Mouse (Mus musculus) MEL (cell line): Measurements from ENCODE around the gene Olfr776. TPM values are rescaled to one million over a fixed set of nuclear protein-coding genes. Genes with fewer than 3 reads are reported as not detected.

Experiments used
- DNase-seq: peaks from one replicate; pipeline ENCODE4 v3.0.0; 2011; ENCODE audit warnings: low read depth, low spot score
- H3K27ac ChIP-seq: 2 replicates; pipeline ENCODE4 v1.5.1; 2012; ENCODE audit warnings: low read depth, mild to moderate bottlenecking, control low read depth, low read length, moderate library complexity; ENCODE audit not compliant: control insufficient read depth
- H3K27me3 ChIP-seq, 2 experiments: fragments of 150-350 bp in 1 of 2; sonication (generic) in 1 of 2; 2 replicates each; pipeline ENCODE4 v1.6.1; 2012; ENCODE audit warnings: low read length in 2 of 2, mild to moderate bottlenecking in 2 of 2, improper control_type of control experiment in 1 of 2, moderate library complexity in 1 of 2; ENCODE audit not compliant: insufficient read depth in 2 of 2, control insufficient read depth in 1 of 2
- H3K36me3 ChIP-seq, 2 experiments: 2 replicates each; pipeline ENCODE4 v1.6.1; 2012 to 2014; ENCODE audit warnings: low read length in 2 of 2, improper control_type of control experiment in 1 of 2, inconsistent platforms in 1 of 2, mild to moderate bottlenecking in 1 of 2; ENCODE audit not compliant: insufficient read depth in 2 of 2, control insufficient read depth in 1 of 2
- H3K4me1 ChIP-seq, 2 experiments: fragments of 150-350 bp in 1 of 2; sonication (generic) in 1 of 2; 2 replicates each; pipeline ENCODE4 v1.6.1; 2012; ENCODE audit warnings: low read length in 2 of 2, improper control_type of control experiment in 1 of 2, mild to moderate bottlenecking in 1 of 2; ENCODE audit not compliant: insufficient read depth in 2 of 2, control insufficient read depth in 1 of 2
- H3K4me3 ChIP-seq, 2 experiments: fragments of 150-350 bp in 1 of 2; sonication (generic) in 1 of 2; 2 replicates each; pipeline ENCODE4 v1.5.1; 2012; ENCODE audit warnings: low read depth in 2 of 2, low read length in 2 of 2, mild to moderate bottlenecking in 2 of 2, moderate library complexity in 2 of 2, control low read depth in 1 of 2, improper control_type of control experiment in 1 of 2; ENCODE audit not compliant: control insufficient read depth in 1 of 2, insufficient read depth in 1 of 2
- H3K79me2 ChIP-seq: 2 replicates; pipeline ENCODE4 v1.6.1; 2012; ENCODE audit warnings: mild to moderate bottlenecking, low read length, moderate library complexity; ENCODE audit not compliant: control insufficient read depth, poor library complexity, insufficient read depth
- H3K9ac ChIP-seq: 2 replicates; pipeline ENCODE4 v1.6.1; 2012; ENCODE audit warnings: low read depth, mild to moderate bottlenecking, control low read depth, low read length, moderate library complexity; ENCODE audit not compliant: control insufficient read depth, poor library complexity, severe bottlenecking
- H3K9me3 ChIP-seq: fragments of 150-350 bp; sonication (generic); replicated peaks from 2 replicates; pipeline ENCODE4 v1.6.1; 2012; ENCODE audit warnings: mild to moderate bottlenecking, low read length, improper control_type of control experiment, moderate library complexity; ENCODE audit not compliant: insufficient read depth
- BHLHE40 ChIP-seq: IDR thresholded peaks from 2 replicates; pipeline ENCODE4 v1.6.1; 2012; ENCODE audit warnings: low read depth, mild to moderate bottlenecking, inconsistent platforms, low read length, improper control_type of control experiment, borderline replicate concordance
- CHD2 ChIP-seq: IDR thresholded peaks from 2 replicates; pipeline ENCODE4 v1.6.1; 2011; ENCODE audit warnings: low read length, improper control_type of control experiment
- CTCF ChIP-seq, 3 experiments: IDR thresholded peaks in 2 of 3; conservative IDR thresholded peaks in 1 of 3; 2 replicates each; pipeline ENCODE4 v1.5.1; 2011 to 2012; ENCODE audit warnings: low read length in 3 of 3, low read depth in 2 of 3, mild to moderate bottlenecking in 2 of 3, improper control_type of control experiment in 1 of 3, inconsistent platforms in 1 of 3, mixed read lengths in 1 of 3, moderate library complexity in 1 of 3; ENCODE audit not compliant: control insufficient read depth in 1 of 3, insufficient read depth in 1 of 3, poor library complexity in 1 of 3, severe bottlenecking in 1 of 3
- E2F4 ChIP-seq: IDR thresholded peaks from 2 replicates; pipeline ENCODE4 v1.6.1; 2011; ENCODE audit warnings: low read depth, low read length, improper control_type of control experiment, borderline replicate concordance
- ELF1 ChIP-seq: IDR thresholded peaks from 2 replicates; pipeline ENCODE4 v1.6.1; 2014; ENCODE audit warnings: low read depth, mild to moderate bottlenecking, inconsistent platforms, low read length, improper control_type of control experiment, moderate library complexity
- HCFC1 ChIP-seq: IDR thresholded peaks from 2 replicates; pipeline ENCODE4 v1.6.1; 2012; ENCODE audit warnings: low read depth, mild to moderate bottlenecking, inconsistent platforms, low read length, improper control_type of control experiment, moderate library complexity
- JUND ChIP-seq: IDR thresholded peaks from 2 replicates; pipeline ENCODE4 v1.6.1; 2011; ENCODE audit warnings: low read depth, mild to moderate bottlenecking, improper control_type of control experiment, low read length
- MEF2A ChIP-seq: IDR thresholded peaks from 2 replicates; pipeline ENCODE4 v1.6.1; 2014; ENCODE audit warnings: low read depth, mild to moderate bottlenecking, inconsistent platforms, low read length, improper control_type of control experiment; ENCODE audit not compliant: poor library complexity, insufficient replicate concordance, severe bottlenecking; ENCODE audit errors: extremely low read depth
- MXI1 ChIP-seq: IDR thresholded peaks from 2 replicates; pipeline ENCODE4 v1.6.1; 2011; ENCODE audit warnings: mild to moderate bottlenecking, low read depth, low read length, improper control_type of control experiment
- MYB ChIP-seq: IDR thresholded peaks from 2 replicates; pipeline ENCODE4 v1.6.1; 2011; ENCODE audit warnings: mild to moderate bottlenecking, low read depth, low read length, improper control_type of control experiment
- MYC ChIP-seq: IDR thresholded peaks from 2 replicates; pipeline ENCODE4 v1.6.1; 2011; ENCODE audit warnings: low read depth, mild to moderate bottlenecking, low read length, improper control_type of control experiment, moderate library complexity
- NELFE ChIP-seq: IDR thresholded peaks from 2 replicates; pipeline ENCODE4 v1.6.1; 2011; ENCODE audit warnings: low read depth, low read length, improper control_type of control experiment
- POLR2AphosphoS2 ChIP-seq: IDR thresholded peaks from 2 replicates; pipeline ENCODE4 v1.6.1; 2011; ENCODE audit warnings: low read length, improper control_type of control experiment
- POLR2AphosphoS5 ChIP-seq: IDR thresholded peaks from 2 replicates; pipeline ENCODE4 v1.6.1; 2012; ENCODE audit warnings: low read depth, borderline replicate concordance, mild to moderate bottlenecking, inconsistent platforms, low read length, moderate library complexity, mixed read lengths
- RAD21 ChIP-seq: IDR thresholded peaks from 2 replicates; pipeline ENCODE4 v1.6.1; 2011; ENCODE audit warnings: mild to moderate bottlenecking, low read depth, low read length, improper control_type of control experiment
- RCOR1 ChIP-seq: IDR thresholded peaks from 2 replicates; pipeline ENCODE4 v1.6.1; 2012; ENCODE audit warnings: low read depth, mild to moderate bottlenecking, inconsistent platforms, low read length, improper control_type of control experiment
- SIN3A ChIP-seq: IDR thresholded peaks from 2 replicates; pipeline ENCODE4 v1.6.1; 2012; ENCODE audit warnings: low read length, improper control_type of control experiment, inconsistent platforms
- SMC3 ChIP-seq: IDR thresholded peaks from 2 replicates; pipeline ENCODE4 v1.6.1; 2011; ENCODE audit warnings: low read depth, low read length, improper control_type of control experiment
- TAL1 ChIP-seq: IDR thresholded peaks from 2 replicates; pipeline ENCODE4 v1.6.1; 2012; ENCODE audit warnings: mild to moderate bottlenecking, inconsistent platforms, low read length, moderate library complexity, mixed read lengths
- TBP ChIP-seq: IDR thresholded peaks from 2 replicates; pipeline ENCODE4 v1.8.0; 2011; ENCODE audit warnings: low read depth, low read length, improper control_type of control experiment
- TCF12 ChIP-seq: IDR thresholded peaks from 2 replicates; pipeline ENCODE4 v1.6.1; 2014; ENCODE audit warnings: low read depth, mild to moderate bottlenecking, inconsistent platforms, low read length, improper control_type of control experiment, moderate library complexity
- USF2 ChIP-seq, 2 experiments: IDR thresholded peaks; 2 replicates each; pipeline ENCODE4 v1.6.1; 2011 to 2012; ENCODE audit warnings: improper control_type of control experiment in 2 of 2, low read length in 2 of 2, borderline replicate concordance in 1 of 2, inconsistent platforms in 1 of 2, low read depth in 1 of 2, mild to moderate bottlenecking in 1 of 2; ENCODE audit not compliant: insufficient read depth in 1 of 2
- ZNF384 ChIP-seq: IDR thresholded peaks from 2 replicates; pipeline ENCODE4 v1.6.1; 2012; ENCODE audit warnings: low read depth, mild to moderate bottlenecking, inconsistent platforms, low read length, improper control_type of control experiment
- polyA plus RNA-seq, 2 experiments: library from polyadenylated mRNA; stranded (reverse) in 1 of 2; unstranded in 1 of 2; fragments of >175 nt in 1 of 2; fragments of >200 nt in 1 of 2; gene quantifications; 2 replicates each; pipeline versions ENCODE4 v1.2.1 to v1.2.4; 2012; ENCODE audit warnings: low replicate concordance in 2 of 2, low read depth in 1 of 2; ENCODE audit not compliant: insufficient read length in 2 of 2, insufficient read depth in 1 of 2, missing spikeins in 1 of 2
- total RNA-seq: library from RNA; depleted of rRNA; stranded (reverse); fragments of 300-350 nt; gene quantifications from 2 replicates; pipeline ENCODE4 v1.2.3, GENCODE M21; 2012; rRNA removed

Olfr776 gene
- total RNA-seq (not detected in 2 replicates), polyA plus RNA-seq (not detected)

- no peaks in the 10 kb centered on the region for H3K27me3 ChIP-seq
- H3K36me3 ChIP-seq: no peaks in the 10 kb centered on the region
- no peak within 1 kb of the TSS for H3K4me3 ChIP-seq
- no peak within 1 kb of the TSS for H3K9ac ChIP-seq
- no peak within 1 kb of the TSS for H3K27ac ChIP-seq
- H3K4me1 ChIP-seq: no peaks in the 10 kb centered on the region
- no peak for DNase-seq
- no peaks in the 10 kb centered on the region for H3K9me3 ChIP-seq
- H3K79me2 ChIP-seq: no peaks in the 10 kb centered on the region
- TF ChIP-seq CHD2 (no peak), NELFE (no peak), TBP (no peak), POLR2AphosphoS5 (no peak), HCFC1 (no peak), E2F4 (no peak), MEF2A (no peak), SMC3 (no peak), ZNF384 (no peak), RAD21 (no peak)
These were observed at the start of gene Olfr776 for GRCm38 (mm10) chr10:129258827-129259226. Olfr776 (plus strand) TSS chr10:129259127.

DNA sequence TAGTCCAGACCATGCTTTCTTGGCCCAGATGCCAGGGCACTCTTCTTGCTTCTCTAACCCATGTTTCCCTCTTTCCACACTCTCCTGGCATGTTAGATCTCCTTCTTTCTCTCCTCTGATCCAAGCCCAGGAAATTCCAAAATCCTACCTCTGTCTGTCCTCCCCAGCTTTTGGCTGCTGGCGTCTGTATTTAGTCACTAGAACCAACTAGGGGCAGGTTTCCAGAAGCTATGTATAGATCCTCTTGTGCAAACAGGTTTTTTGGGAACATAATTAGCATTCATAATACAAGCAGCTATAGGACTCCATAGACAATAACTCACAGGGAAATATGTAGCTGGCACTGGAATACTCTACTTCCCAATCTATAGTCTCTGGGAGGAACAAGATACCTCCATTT lies 28.2 kb upstream of the Olfr776 start:
- Histone ChIP-seq H3K27me3 (no peaks in the 10 kb centered on the region), H3K4me3 (no peak overlapping the region), H3K27ac (no peak overlapping the region)
- TF ChIP-seq NELFE: no peak
- TF ChIP-seq, all 39 proteins: peak for 0
- Histone ChIP-seq H3K9ac (no peak overlapping the region), H3K9me3 (no peaks in the 10 kb centered on the region), H3K4me1 (no peaks in the 10 kb centered on the region), H3K79me2 (no peaks in the 10 kb centered on the region), H3K36me3 (no peaks in the 10 kb centered on the region)
- no peak for DNase-seq

DNA sequence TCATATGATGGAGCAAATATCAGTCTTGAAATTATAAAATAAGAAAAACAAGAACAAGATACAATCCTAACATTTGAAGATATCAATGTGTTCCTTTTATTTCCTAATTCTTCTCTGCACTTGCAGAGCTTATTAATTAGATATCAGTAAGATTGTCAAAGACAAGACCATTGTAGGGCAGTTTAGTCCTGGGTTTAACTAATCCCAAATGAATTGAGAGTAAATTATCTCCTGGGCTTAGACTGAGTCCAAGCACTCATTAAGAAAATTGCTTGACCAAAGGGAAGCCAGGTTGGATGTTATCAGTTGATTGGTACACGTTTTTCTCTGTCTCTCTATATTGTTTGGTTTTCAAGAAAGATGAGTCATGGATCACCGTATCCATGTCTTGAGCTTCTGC lies 23.0 kb upstream of the Olfr776 start, which contains the start of gene Olfr774:
Gene Olfr774 (plus strand): TSS at position 301 of the 400 bp plus-strand sequence.
- Histone ChIP-seq H3K9ac (no peak within 1 kb of the TSS), H3K4me3 (no peak within 1 kb of the TSS), H3K27ac (no peak within 1 kb of the TSS), H3K79me2 (no peaks in the 10 kb centered on the region), H3K27me3 (no peaks in the 10 kb centered on the region), H3K4me1 (no peaks in the 10 kb centered on the region), H3K9me3 (no peaks in the 10 kb centered on the region), H3K36me3 (no peaks in the 10 kb centered on the region)
- DNase-seq: no peak
- no peak for TF ChIP-seq TBP
- no peak for TF ChIP-seq RCOR1
- no peak for TF ChIP-seq HCFC1
- TF ChIP-seq TAL1: no peak
- no peak for TF ChIP-seq CHD2
- no peak for TF ChIP-seq SIN3A
- no peak for TF ChIP-seq MYC
- no peak for TF ChIP-seq POLR2AphosphoS5
- no peak for TF ChIP-seq MYB
- TF ChIP-seq BHLHE40: no peak
- no peak for TF ChIP-seq SMC3
- no peak for TF ChIP-seq USF2 (IDR thresholded peaks at IDR 0.05; ENCODE audit: borderline replicate concordance in 1 of 2, insufficient read depth in 1 of 2, low read depth in 1 of 2, low read length in 2 of 2)
- TF ChIP-seq TCF12: no peak
- no peak for TF ChIP-seq ELF1
- TF ChIP-seq JUND: no peak
- TF ChIP-seq POLR2AphosphoS2: no peak
- no peak for TF ChIP-seq MXI1
- TF ChIP-seq CTCF (IDR thresholded peaks at IDR 0.05 in 2 of 3, conservative IDR thresholded peaks at IDR 0.05 in 1 of 3; ENCODE audit: control insufficient read depth in 1 of 3, insufficient read depth in 1 of 3, low read depth in 2 of 3, low read length in 3 of 3, poor library complexity in 1 of 3, severe bottlenecking in 1 of 3): no peak
